Mouse (Mus musculus) hindbrain, postnatal 0 days (tissue): Measurements from ENCODE around the gene Pgam5. TPM values are rescaled to one million over a fixed set of nuclear protein-coding genes. Genes with fewer than 3 reads are reported as not detected.
A peak's percentile ranks its signal among the peaks of the same experiment; 100 is the strongest.

Source experiments
- ATAC-seq: fragments of 200-750 bp; cut with Nextera tagmentation; 2 replicates; pipeline ENCODE4 v1.8.0; 2017; ENCODE audit warnings: mild to moderate bottlenecking, moderate TSS enrichment, moderate library complexity
- DNase-seq: peaks from one replicate; pipeline ENCODE4 v3.0.0-alpha.2; 2015; ENCODE audit warnings: low spot score
- H3K27ac ChIP-seq: fragments of 300-500 bp; sonication (generic); 2 replicates; pipeline ENCODE4 v1.5.1; 2014; ENCODE audit warnings: mild to moderate bottlenecking
- H3K27me3 ChIP-seq: fragments of 300-500 bp; sonication (generic); 2 replicates; pipeline ENCODE4 v1.6.1; 2014; ENCODE audit warnings: low read length, mixed read lengths; ENCODE audit not compliant: insufficient read depth
- H3K36me3 ChIP-seq: fragments of 300-500 bp; sonication (generic); 2 replicates; pipeline ENCODE4 v1.6.1; 2014; ENCODE audit warnings: low read length, mixed read lengths; ENCODE audit not compliant: insufficient read depth
- H3K4me1 ChIP-seq: fragments of 300-500 bp; sonication (generic); 2 replicates; pipeline ENCODE4 v1.6.1; 2014; ENCODE audit warnings: antibody characterized with exemption, low read length, mixed read lengths; ENCODE audit not compliant: insufficient read depth
- H3K4me2 ChIP-seq: fragments of 300-500 bp; sonication (generic); 2 replicates; pipeline ENCODE4 v1.6.1; 2014; ENCODE audit warnings: low read depth, mild to moderate bottlenecking, low read length, moderate library complexity, mixed read lengths
- H3K4me3 ChIP-seq: fragments of 300-500 bp; sonication (generic); 2 replicates; pipeline ENCODE4 v1.5.1; 2014; ENCODE audit warnings: low read length
- H3K9ac ChIP-seq: fragments of 300-500 bp; sonication (generic); replicated peaks from 2 replicates; pipeline ENCODE4 v1.6.1; 2014; ENCODE audit warnings: mild to moderate bottlenecking, low read length, moderate library complexity, mixed read lengths
- H3K9me3 ChIP-seq: fragments of 300-500 bp; sonication (generic); 2 replicates; pipeline ENCODE4 v1.6.1; 2016; ENCODE audit warnings: low read length, mixed read lengths
- CTCF ChIP-seq: IDR thresholded peaks from 2 replicates; pipeline ENCODE4 v1.5.1; 2016; ENCODE audit warnings: antibody characterized with exemption, control low read depth, low read depth
- WGBS: fragments of 180-500 bp; shearing (Covaris S2); extraction: QIAGEN DNeasy Blood & Tissue Kit; methylation state at CpG from one replicate; pipeline ENCODE4 v1.1.7; 2014; 5-methylcytosine and 5-hydroxymethylcytosine counted together
- polyA plus RNA-seq: library from polyadenylated mRNA; unstranded; fragments of >200 nt; fragmentation: Nextera tagmentation; extraction: Ambion mirVana; gene quantifications from 2 replicates; pipeline ENCODE4 v1.2.1, GENCODE M21; 2015
- total RNA-seq: library from RNA; depleted of rRNA; stranded (reverse); fragments of >200 nt; gene quantifications from 2 replicates; pipeline ENCODE4 v1.2.3, GENCODE M21; 2014; rRNA removed

Pgam5 gene
- 117 and 129 TPM in 2 replicates for total RNA-seq
- 95.4 and 106 TPM in 2 replicates for polyA plus RNA-seq

DNA sequence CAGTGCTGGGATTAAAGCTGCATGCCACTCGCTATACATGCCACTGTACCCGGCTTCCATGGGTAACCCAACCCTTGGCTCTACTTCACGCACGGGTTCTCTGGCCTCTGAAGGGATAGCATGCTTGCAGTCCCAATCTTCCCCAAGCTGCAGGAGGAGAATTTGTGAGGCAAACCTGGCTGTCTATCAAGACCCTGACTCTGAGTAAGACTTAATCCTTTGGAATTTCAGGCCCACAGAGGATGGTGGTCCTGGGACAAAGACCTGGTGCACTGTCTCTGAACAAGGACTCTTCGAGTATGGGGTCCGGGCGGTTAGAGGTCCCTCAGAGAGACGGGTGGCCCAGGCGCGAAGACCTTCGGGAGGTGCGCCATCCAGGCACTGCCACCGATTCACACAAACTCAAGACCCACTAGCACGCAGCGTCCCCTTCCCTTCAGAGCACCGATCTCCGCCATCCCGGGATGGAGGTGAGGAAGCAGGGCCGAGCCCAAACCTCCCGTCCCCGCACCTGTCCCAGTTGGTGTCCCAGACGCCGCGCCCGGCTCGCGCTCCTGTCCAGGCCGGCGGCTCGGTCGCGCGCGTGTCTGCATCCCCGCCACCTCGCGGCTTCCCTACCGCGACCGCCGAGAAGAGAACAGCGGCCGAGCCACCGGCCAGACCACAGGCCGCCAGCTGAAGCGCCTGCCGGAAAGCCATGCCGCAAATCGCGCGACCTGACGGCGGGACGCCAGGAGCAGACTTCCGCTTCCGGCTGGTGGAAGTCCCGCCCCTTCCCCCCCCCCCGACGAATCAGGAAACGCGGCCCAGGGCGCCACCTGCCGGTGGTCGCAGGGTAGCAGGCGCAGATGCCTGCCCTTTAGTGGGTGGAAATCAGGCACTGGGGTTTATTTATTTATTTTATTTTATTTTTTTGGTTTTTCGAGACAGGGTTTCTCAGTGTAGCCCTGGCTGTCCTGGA lies at the start of gene Pgam5:
Gene Pgam5, minus strand, starts transcription at position 773 of the 961 bp plus-strand sequence.
- under 1% methylated on average over 60 of the region's 66 CpGs for WGBS

DNA sequence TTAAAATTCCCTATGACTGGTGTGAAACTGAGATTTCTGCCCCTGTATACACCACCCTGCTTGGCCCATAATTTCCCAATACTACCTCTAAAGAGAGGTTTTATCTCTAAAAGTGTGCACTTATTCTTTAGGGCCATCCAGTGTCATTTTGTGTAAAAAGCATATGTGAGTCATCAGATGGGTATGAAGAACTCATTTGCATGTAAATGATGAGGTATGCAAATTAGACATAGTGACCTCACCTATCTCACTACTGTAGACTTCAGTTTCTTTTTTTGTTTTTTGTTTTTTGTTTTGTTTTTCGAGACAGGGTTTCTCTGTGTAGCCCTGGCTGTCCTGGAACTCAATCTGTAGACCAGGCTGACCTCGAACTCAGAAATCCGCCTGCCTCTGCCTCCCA lies 43.4 kb upstream of the Pgam5 start:
- 92% methylated on average over 3 of the region's 3 CpGs for WGBS
- TF ChIP-seq CTCF, result no peak
- no peak for ATAC-seq
- DNase-seq, result no peak
- Histone ChIP-seq H3K4me3 (no peak overlapping the region), H3K9ac (no peak overlapping the region), H3K27ac (no peak overlapping the region), H3K9me3 (no peaks in the 10 kb centered on the region), H3K4me1 (no peaks in the 10 kb centered on the region), H3K27me3 (no peaks in the 10 kb centered on the region), H3K36me3 (no peaks in the 10 kb centered on the region), H3K4me2 (no peak overlapping the region)

More for the DNA sequence above, at the start of gene Pgam5:
- Histone ChIP-seq H3K4me2 (peak within 1 kb of the TSS; percentile 60), H3K4me3 (peak within 1 kb of the TSS; percentile 93), H3K9me3 (no peaks in the 10 kb centered on the region), H3K9ac (peak within 1 kb of the TSS; percentile 93), H3K27me3 (no peaks in the 10 kb centered on the region), H3K4me1 (peaks cover 4% of the 10 kb centered on the region; the same call in 1 of the 2 replicates), H3K36me3 (peaks cover 19% of the 10 kb centered on the region), H3K27ac (peak within 1 kb of the TSS; percentile 80)
- TF ChIP-seq CTCF, result peak; percentile 83
- DNase-seq (peak; percentile 95), ATAC-seq (peak; percentile 94)

- 86% methylated on average over 7 of the region's 7 CpGs for WGBS
- Histone ChIP-seq H3K27ac (no peak overlapping the region), H3K4me2 (no peak overlapping the region), H3K9me3 (no peaks in the 10 kb centered on the region), H3K27me3 (no peaks in the 10 kb centered on the region), H3K36me3 (peaks cover 3% of the 10 kb centered on the region; the same call in 1 of the 2 replicates), H3K4me1 (no peaks in the 10 kb centered on the region), H3K4me3 (no peak overlapping the region), H3K9ac (no peak overlapping the region)
- no peak for TF ChIP-seq CTCF
- ATAC-seq, result no peak
- peak; percentile 6 for DNase-seq
These were observed 39.1 kb upstream of the Pgam5 start for GRCm38 (mm10) chr5:110308861-110309260.

- Histone ChIP-seq H3K36me3 (peaks cover 14% of the 10 kb centered on the region; the same call in 1 of the 2 replicates), H3K4me3 (no peak overlapping the region), H3K4me1 (no peaks in the 10 kb centered on the region), H3K27me3 (no peaks in the 10 kb centered on the region), H3K4me2 (no peak overlapping the region), H3K9me3 (no peaks in the 10 kb centered on the region), H3K27ac (no peak overlapping the region), H3K9ac (no peak overlapping the region)
- no peak for ATAC-seq
- no peak for DNase-seq
- 91% methylated on average over 2 of the region's 2 CpGs for WGBS
- no peak for TF ChIP-seq CTCF
These were observed 30.9 kb upstream of the Pgam5 start for GRCm38 (mm10) chr5:110300591-110300990.

DNA sequence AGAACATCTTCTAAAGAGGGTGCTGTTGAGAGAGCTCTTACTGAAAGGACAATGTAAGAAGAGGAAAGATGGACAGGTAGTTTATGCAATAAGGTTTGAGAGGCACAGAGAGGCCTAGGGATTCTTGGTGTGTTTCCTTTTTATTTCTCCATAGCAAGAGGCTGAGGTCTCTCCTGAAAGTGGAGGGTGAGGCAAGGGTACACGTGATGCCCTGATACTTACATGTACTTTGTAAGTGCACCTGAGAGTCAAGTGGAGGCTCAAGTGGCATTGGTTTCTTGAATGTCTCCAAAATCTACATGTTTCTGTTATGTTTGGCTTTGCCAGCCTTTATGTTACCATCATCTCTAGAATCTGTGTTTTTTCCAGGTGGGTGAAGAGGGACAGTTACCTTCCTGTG lies 26.9 kb upstream of the Pgam5 start:
- no peak overlapping the region for H3K27ac ChIP-seq
- 83% methylated on average over 1 of the region's 1 CpGs for WGBS
- no peak for DNase-seq
- H3K9ac ChIP-seq, result no peak overlapping the region
- no peak overlapping the region for H3K4me2 ChIP-seq
- TF ChIP-seq CTCF, result no peak
- no peaks in the 10 kb centered on the region for H3K9me3 ChIP-seq
- H3K36me3 ChIP-seq, result peaks cover 11% of the 10 kb centered on the region; the same call in 1 of the 2 replicates
- no peaks in the 10 kb centered on the region for H3K27me3 ChIP-seq
- no peaks in the 10 kb centered on the region for H3K4me1 ChIP-seq
- ATAC-seq, result no peak
- H3K4me3 ChIP-seq, result no peak overlapping the region

DNA sequence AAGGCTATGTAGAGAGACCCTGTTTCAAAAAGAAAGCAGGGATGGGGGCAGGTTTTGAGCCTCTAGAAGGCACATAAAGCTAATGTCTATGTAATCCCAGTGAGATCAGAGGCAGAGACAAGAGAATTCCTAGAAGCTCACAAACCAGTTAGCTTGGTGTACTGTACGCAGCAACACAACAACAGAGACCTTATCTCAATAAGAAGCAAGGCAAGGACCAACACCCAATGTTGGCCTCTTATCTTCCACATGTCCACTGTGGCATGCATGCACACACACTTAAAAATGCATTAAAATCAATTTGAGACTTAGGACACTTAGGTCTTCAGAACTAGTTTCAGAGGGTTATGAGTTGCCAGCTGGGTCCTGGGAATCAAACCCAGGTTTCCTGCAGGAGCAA lies 21.9 kb upstream of the Pgam5 start:
- no peak for DNase-seq
- no peak overlapping the region for H3K4me3 ChIP-seq
- whole genome bisulfite sequencing, result 87% methylated on average over 1 of the region's 1 CpGs
- no peaks in the 10 kb centered on the region for H3K4me1 ChIP-seq
- H3K36me3 ChIP-seq, result no peaks in the 10 kb centered on the region; the same call in 1 of the 2 replicates
- H3K9me3 ChIP-seq, result no peaks in the 10 kb centered on the region
- ATAC-seq, result no peak
- H3K4me2 ChIP-seq, result no peak overlapping the region
- H3K9ac ChIP-seq, result no peak overlapping the region
- no peak overlapping the region for H3K27ac ChIP-seq
- no peaks in the 10 kb centered on the region for H3K27me3 ChIP-seq
- TF ChIP-seq CTCF, result no peak

DNA sequence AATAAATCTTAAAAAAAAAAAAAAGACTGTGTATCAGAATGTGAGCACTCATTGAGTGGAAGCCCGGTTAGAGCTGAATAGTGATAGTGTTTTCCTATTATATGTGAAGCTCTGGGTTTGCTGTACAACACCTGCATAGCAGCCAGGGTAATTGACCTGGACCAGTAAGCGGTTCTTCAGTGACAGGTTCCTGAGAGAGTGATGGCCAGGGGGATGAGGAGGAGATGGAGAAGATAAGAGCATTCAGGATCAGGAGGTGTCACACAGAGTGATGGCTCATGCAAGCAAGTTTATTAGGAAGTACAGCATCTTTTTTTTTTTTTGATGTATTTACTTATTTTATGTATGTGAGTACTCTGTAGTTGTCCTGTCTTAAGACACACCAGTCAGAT lies 17.4 kb upstream of the Pgam5 start:
- peaks cover 4% of the 10 kb centered on the region; the same call in 1 of the 2 replicates for H3K4me1 ChIP-seq
- peak overlapping the region; percentile 97 for H3K4me2 ChIP-seq
- H3K9ac ChIP-seq, result no peak overlapping the region
- no peak overlapping the region for H3K27ac ChIP-seq
- no peaks in the 10 kb centered on the region for H3K36me3 ChIP-seq
- H3K9me3 ChIP-seq, result no peaks in the 10 kb centered on the region
- ATAC-seq (no peak), DNase-seq (no peak)
- peak overlapping the region; percentile 73 for H3K4me3 ChIP-seq
- no peaks in the 10 kb centered on the region for H3K27me3 ChIP-seq
- 78% methylated on average over 2 of the region's 2 CpGs for WGBS
- TF ChIP-seq CTCF, result no peak
